Mouse (Mus musculus): ENCODE data around the gene Cep128. TPM values are rescaled to one million over a fixed set of nuclear protein-coding genes. Genes with fewer than 3 reads are reported as not detected.
"Not testable (repeated sequence)": the region's sequence is repeated elsewhere in the genome, so short reads cannot be mapped to it uniquely, and the experiment has no call there.

Gene Cep128
- polyA plus RNA-seq, 1 experiment, result not detected

GRCm38 (mm10) chr12:91412461-91413182 lies 28.4 kb upstream of the Cep128 start:
- no peaks in the 10 kb centered on the region for H3K4me1 ChIP-seq (ENCODE audit: control insufficient read depth, insufficient read depth, low read length)
- H3K27ac ChIP-seq (ENCODE audit: insufficient read depth, low read depth, low read length), result no peak overlapping the region
- TF ChIP-seq CTCF (IDR thresholded peaks at IDR 0.05; ENCODE audit: insufficient read depth, low read depth, low read length), result no peak
- TF ChIP-seq POLR2A (IDR thresholded peaks at IDR 0.05; ENCODE audit: insufficient read depth, low read depth, low read length), result no peak
- WGBS, result 59% methylated on average over 7 of the region's 7 CpGs
- no peak overlapping the region for H3K4me3 ChIP-seq (ENCODE audit: insufficient read depth, low read depth, low read length)

DNA sequence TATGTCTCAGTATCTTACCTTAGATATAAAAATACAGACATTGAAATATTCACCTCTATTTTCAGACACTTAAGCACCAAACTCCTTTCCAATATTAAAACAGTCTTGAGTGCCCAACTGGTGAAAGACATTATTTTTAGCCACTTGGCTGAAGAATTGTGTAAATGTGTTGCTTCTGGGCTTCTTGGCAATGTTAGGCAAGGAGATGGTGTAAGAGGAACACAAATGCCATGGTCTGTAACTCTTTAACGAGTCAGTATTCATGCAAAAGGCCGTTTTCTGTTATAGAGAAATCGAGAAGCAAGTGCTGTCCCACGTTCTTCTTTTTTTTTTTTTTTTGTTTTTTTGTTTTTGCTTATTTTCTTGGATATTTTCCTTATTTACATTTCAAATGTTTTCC lies 26.1 kb upstream of the Cep128 start:
- WGBS, result 55% methylated on average over 4 of the region's 4 CpGs

DNA sequence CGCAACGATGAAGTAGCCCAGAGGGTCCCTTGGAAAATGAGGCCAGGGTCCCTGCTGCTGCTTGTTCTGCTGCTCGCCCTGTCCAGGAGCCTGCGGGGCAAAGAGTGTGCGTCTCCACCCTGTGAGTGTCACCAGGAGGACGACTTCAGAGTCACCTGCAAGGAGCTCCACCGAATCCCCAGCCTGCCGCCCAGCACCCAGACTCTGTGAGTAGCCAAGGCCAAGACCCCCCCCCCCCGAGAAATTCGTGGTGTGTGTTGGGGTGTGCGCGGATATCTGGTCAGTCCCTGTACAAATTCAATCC lies 16.8 kb upstream of the Cep128 start:
- TF ChIP-seq CTCF (IDR thresholded peaks at IDR 0.05; ENCODE audit: insufficient read depth, low read depth, low read length), result no peak
- TF ChIP-seq POLR2A (IDR thresholded peaks at IDR 0.05; ENCODE audit: insufficient read depth, low read depth, low read length), result no peak
- peak overlapping the region; percentile 45 for H3K4me3 ChIP-seq (ENCODE audit: insufficient read depth, low read depth, low read length)
- WGBS, result 7% methylated on average over 12 of the region's 12 CpGs

More for the DNA sequence above, 26.1 kb upstream of the Cep128 start:
- Histone ChIP-seq H3K27ac (ENCODE audit: insufficient read depth, low read depth, low read length) (no peak overlapping the region), H3K4me3 (ENCODE audit: insufficient read depth, low read depth, low read length) (no peak overlapping the region), H3K4me1 (ENCODE audit: control insufficient read depth, insufficient read depth, low read length) (no peaks in the 10 kb centered on the region)
- TF ChIP-seq CTCF (IDR thresholded peaks at IDR 0.05; ENCODE audit: insufficient read depth, low read depth, low read length) (no peak), POLR2A (IDR thresholded peaks at IDR 0.05; ENCODE audit: insufficient read depth, low read depth, low read length) (no peak)

GRCm38 (mm10) chr12:91400232-91401048 lies 16.2 kb upstream of the Cep128 start:
- peak; percentile 83 for TF ChIP-seq CTCF (IDR thresholded peaks at IDR 0.05; ENCODE audit: insufficient read depth, low read depth, low read length)
- TF ChIP-seq POLR2A (IDR thresholded peaks at IDR 0.05; ENCODE audit: insufficient read depth, low read depth, low read length), result no peak
- WGBS, result under 1% methylated on average over 38 of the region's 38 CpGs

More for the DNA sequence above, 16.8 kb upstream of the Cep128 start:
- Histone ChIP-seq H3K4me1 (ENCODE audit: control insufficient read depth, insufficient read depth, low read length) (peaks cover 9% of the 10 kb centered on the region), H3K27ac (ENCODE audit: insufficient read depth, low read depth, low read length) (no peak overlapping the region)

GRCm38 (mm10) chr12:91383516-91384264 lies 519 bp downstream of the Cep128 start:
- no peak for TF ChIP-seq CTCF (IDR thresholded peaks at IDR 0.05; ENCODE audit: insufficient read depth, low read depth, low read length)
- TF ChIP-seq POLR2A (IDR thresholded peaks at IDR 0.05; ENCODE audit: insufficient read depth, low read depth, low read length), result no peak
- H3K4me3 ChIP-seq (ENCODE audit: insufficient read depth, low read depth, low read length), result peak overlapping the region; percentile 66
- H3K27ac ChIP-seq (ENCODE audit: insufficient read depth, low read depth, low read length), result no peak overlapping the region
- peaks cover 3% of the 10 kb centered on the region; the same call in 1 of the 2 replicates for H3K4me1 ChIP-seq (ENCODE audit: control insufficient read depth, insufficient read depth, low read length)
- 2% methylated on average over 22 of the region's 22 CpGs for WGBS

More at GRCm38 (mm10) chr12:91400232-91401048, 16.2 kb upstream of the Cep128 start:
- peak overlapping the region; percentile 45 for H3K4me3 ChIP-seq (ENCODE audit: insufficient read depth, low read depth, low read length)
- H3K4me1 ChIP-seq (ENCODE audit: control insufficient read depth, insufficient read depth, low read length), result peaks cover 9% of the 10 kb centered on the region
- no peak overlapping the region for H3K27ac ChIP-seq (ENCODE audit: insufficient read depth, low read depth, low read length)

DNA sequence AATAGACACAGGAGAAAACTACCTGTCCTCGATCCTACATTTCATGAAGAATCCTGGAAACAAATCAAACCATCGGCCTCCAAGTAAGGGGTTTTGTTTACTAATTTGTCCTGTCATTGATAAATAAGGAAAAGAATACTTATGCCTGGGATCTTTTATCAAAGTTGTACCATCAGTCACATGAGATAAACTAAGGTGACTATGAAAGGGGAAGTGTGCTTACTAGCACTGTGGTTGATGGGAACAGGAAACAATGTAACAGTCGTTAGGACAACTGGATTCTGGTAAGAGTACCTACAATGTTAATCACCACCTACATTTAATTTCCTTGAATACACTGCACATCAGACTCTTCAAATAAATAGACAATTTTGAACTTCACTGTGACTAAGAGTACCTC lies 15.0 kb downstream of the Cep128 start:
- no peaks in the 10 kb centered on the region for H3K4me1 ChIP-seq (ENCODE audit: control insufficient read depth, insufficient read depth, low read length)
- 94% methylated on average over 3 of the region's 3 CpGs for WGBS
- no peak overlapping the region for H3K27ac ChIP-seq (ENCODE audit: insufficient read depth, low read depth, low read length)
- no peak overlapping the region for H3K4me3 ChIP-seq (ENCODE audit: insufficient read depth, low read depth, low read length)
- no peak for TF ChIP-seq POLR2A (IDR thresholded peaks at IDR 0.05; ENCODE audit: insufficient read depth, low read depth, low read length)
- no peak for TF ChIP-seq CTCF (IDR thresholded peaks at IDR 0.05; ENCODE audit: insufficient read depth, low read depth, low read length)

GRCm38 (mm10) chr12:91353783-91354182 lies 30.4 kb downstream of the Cep128 start:
- no peak overlapping the region for H3K4me3 ChIP-seq (ENCODE audit: insufficient read depth, low read depth, low read length)
- 89% methylated on average over 8 of the region's 8 CpGs for WGBS

DNA sequence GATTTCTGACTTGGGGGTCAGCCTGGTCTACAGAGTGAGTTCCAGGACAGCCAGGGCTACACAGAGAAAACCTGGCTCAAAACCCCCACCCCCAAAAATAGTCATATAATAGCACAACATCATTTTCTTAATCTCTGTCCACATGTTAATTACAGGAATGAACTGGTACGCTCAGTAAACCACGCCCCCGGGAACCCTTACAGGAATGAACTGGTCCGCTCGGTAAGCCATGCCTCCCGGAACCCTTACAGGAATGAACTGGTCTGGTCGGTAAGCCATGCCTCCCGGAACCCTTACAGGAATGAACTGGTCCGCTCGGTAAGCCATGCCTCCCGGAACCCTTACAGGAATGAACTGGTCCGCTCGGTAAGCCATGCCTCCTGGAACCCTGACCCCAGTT lies 45.6 kb downstream of the Cep128 start:
- WGBS, result 98% methylated on average over 13 of the region's 13 CpGs
- H3K4me3 ChIP-seq (ENCODE audit: insufficient read depth, low read depth, low read length); H3K27ac ChIP-seq (ENCODE audit: insufficient read depth, low read depth, low read length); H3K4me1 ChIP-seq (ENCODE audit: control insufficient read depth, insufficient read depth, low read length): not testable (repeated sequence)

More at GRCm38 (mm10) chr12:91353783-91354182, 30.4 kb downstream of the Cep128 start:
- Histone ChIP-seq H3K27ac (ENCODE audit: insufficient read depth, low read depth, low read length) (no peak overlapping the region), H3K4me1 (ENCODE audit: control insufficient read depth, insufficient read depth, low read length) (no peaks in the 10 kb centered on the region)
- no peak for TF ChIP-seq CTCF (IDR thresholded peaks at IDR 0.05; ENCODE audit: insufficient read depth, low read depth, low read length)
- TF ChIP-seq POLR2A (IDR thresholded peaks at IDR 0.05; ENCODE audit: insufficient read depth, low read depth, low read length), result no peak

DNA sequence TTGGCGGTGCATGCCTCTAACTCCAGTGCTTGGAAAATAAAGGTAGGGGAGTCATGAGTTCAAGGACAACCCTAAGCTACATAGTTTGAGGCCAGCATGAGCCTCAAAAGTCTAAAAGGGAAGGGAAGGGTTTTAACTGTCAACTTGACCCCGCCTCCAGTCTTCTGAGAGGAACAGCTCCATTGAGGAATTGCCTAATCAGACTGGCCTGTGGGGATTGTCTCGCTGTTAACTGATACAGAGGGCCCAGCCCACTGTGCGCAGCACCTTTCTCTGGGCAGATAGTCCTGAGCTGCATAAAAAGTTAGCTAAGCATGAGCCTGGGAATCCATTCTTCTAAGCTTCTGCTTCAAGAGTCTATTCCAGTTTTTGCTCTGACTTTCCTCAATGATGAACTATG lies 56.7 kb downstream of the Cep128 start:
- TF ChIP-seq POLR2A (IDR thresholded peaks at IDR 0.05; ENCODE audit: insufficient read depth, low read depth, low read length) (no peak), CTCF (IDR thresholded peaks at IDR 0.05; ENCODE audit: insufficient read depth, low read depth, low read length) (no peak)
- Histone ChIP-seq H3K27ac (ENCODE audit: insufficient read depth, low read depth, low read length) (no peak overlapping the region), H3K4me1 (ENCODE audit: control insufficient read depth, insufficient read depth, low read length) (no peaks in the 10 kb centered on the region), H3K4me3 (ENCODE audit: insufficient read depth, low read depth, low read length) (no peak overlapping the region)
- WGBS, result 94% methylated on average over 4 of the region's 4 CpGs
